Mouse (Mus musculus): Measurements from ENCODE around the gene Fam53b. TPM values are rescaled to one million over a fixed set of nuclear protein-coding genes. Genes with fewer than 3 reads are reported as not detected.

Gene Fam53b
- polyA plus RNA-seq, 1 experiment: 26.5 TPM

DNA sequence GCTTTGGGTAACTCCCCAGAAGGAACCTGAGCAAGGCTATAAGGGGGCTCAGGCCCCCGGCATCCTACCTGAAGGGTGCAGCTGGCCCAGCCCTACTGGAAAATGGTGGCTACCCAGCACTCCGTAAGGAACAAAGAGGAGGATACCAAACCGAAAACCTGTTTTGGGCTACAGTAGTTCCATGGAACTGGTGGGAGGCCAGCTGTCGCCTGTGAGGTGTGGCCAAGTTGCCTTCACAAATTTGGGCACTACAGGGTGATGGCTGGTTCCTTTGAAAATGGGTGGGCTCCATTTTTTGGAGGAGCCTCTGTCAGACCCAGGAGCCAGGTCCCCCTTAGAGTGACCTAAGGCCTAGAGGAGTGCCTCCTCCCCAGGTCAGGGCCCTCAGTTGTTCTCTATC lies 98.4 kb downstream of the Fam53b start:
- TF ChIP-seq MYOD1 (IDR thresholded peaks at IDR 0.05; ENCODE audit: control insufficient read depth in 1 of 3, insufficient read length in 2 of 3, low read depth in 2 of 3) (peak in 2 of 3 experiments; percentile 36 to 61), SRF (IDR thresholded peaks at IDR 0.05; ENCODE audit: control insufficient read depth, insufficient read length, low read depth) (no peak), USF1 (IDR thresholded peaks at IDR 0.05; ENCODE audit: low read depth) (no peak), POLR2A (IDR thresholded peaks at IDR 0.05; ENCODE audit: insufficient read length, low read depth) (no peak), POLR2AphosphoS2 (IDR thresholded peaks at IDR 0.05; ENCODE audit: insufficient read length, low read depth) (no peak), MYOG (IDR thresholded peaks at IDR 0.05; ENCODE audit: control insufficient read depth in 1 of 3, insufficient read depth in 1 of 3, insufficient read length in 2 of 3, low read depth in 2 of 3) (peak in 1 of 3 experiments; percentile 68)
- Histone ChIP-seq H3K79me2 (ENCODE audit: control insufficient read depth, insufficient read depth) (no peaks in the 10 kb centered on the region), H3K4me3 (no peak overlapping the region), H3K27me3 (ENCODE audit: control insufficient read depth, insufficient read depth, insufficient read length) (no peaks in the 10 kb centered on the region), H3K36me3 (ENCODE audit: control insufficient read depth, insufficient read depth) (no peaks in the 10 kb centered on the region), H3K4me2 (ENCODE audit: low read depth) (peak overlapping the region; percentile 61), H3ac (ENCODE audit: control insufficient read depth, insufficient read length) (no peak overlapping the region)

DNA sequence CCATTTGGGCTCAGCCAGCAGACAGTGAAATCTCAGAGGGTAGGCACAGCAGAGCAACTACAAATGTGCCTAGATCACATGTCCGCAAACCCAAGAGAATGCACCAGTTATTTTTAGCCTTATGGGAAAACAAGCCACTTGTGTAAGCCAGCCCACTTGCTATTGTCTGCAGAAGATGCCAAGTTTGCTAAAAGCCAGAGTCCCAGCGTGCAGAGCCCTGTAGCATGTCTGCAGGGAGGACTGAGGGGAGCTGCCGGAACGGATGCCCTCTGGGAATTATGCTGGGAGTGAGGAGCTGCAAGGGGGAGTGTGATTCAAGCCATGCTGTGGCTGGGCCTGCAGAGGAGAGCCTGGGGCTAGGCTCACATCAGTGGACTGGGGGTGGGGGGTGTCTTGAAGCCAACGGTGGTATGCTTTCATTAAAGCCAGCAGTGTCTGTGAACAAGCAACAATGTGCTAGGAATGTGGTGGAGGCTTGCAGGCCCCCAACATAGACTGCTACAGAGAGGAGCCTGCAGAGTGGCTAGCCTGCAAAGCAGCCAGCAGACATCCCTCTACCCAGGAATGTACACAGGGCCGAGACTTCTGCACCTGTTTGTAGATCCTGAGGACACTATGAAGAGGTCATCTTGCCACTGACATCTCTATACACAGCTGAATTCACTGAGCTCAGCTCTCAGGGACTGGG lies 99.3 kb downstream of the Fam53b start:
- Histone ChIP-seq H3K4me2 (ENCODE audit: low read depth) (peak overlapping the region; percentile 61), H3K4me3 (no peak overlapping the region), H3ac (ENCODE audit: control insufficient read depth, insufficient read length) (no peak overlapping the region), H3K79me2 (ENCODE audit: control insufficient read depth, insufficient read depth) (no peaks in the 10 kb centered on the region), H3K36me3 (ENCODE audit: control insufficient read depth, insufficient read depth) (no peaks in the 10 kb centered on the region), H3K27me3 (ENCODE audit: control insufficient read depth, insufficient read depth, insufficient read length) (no peaks in the 10 kb centered on the region)
- peak; percentile 65 for TF ChIP-seq USF1 (IDR thresholded peaks at IDR 0.05; ENCODE audit: low read depth)
- peak in 2 of 3 experiments; percentile 32 to 41 for TF ChIP-seq MYOD1 (IDR thresholded peaks at IDR 0.05; ENCODE audit: control insufficient read depth in 1 of 3, insufficient read length in 2 of 3, low read depth in 2 of 3)
- peak in 1 of 3 experiments; percentile 55 for TF ChIP-seq MYOG (IDR thresholded peaks at IDR 0.05; ENCODE audit: control insufficient read depth in 1 of 3, insufficient read depth in 1 of 3, insufficient read length in 2 of 3, low read depth in 2 of 3)
- TF ChIP-seq REST (IDR thresholded peaks at IDR 0.05; ENCODE audit: insufficient read depth, insufficient read length): no peak
- TF ChIP-seq TCF3 (IDR thresholded peaks at IDR 0.05; ENCODE audit: insufficient read length, low read depth): no peak
- TF ChIP-seq CEBPB (IDR thresholded peaks at IDR 0.05; ENCODE audit: insufficient read depth, poor library complexity, severe bottlenecking): peak; percentile 36; the same call in 1 of the 2 replicates
- no peak for TF ChIP-seq E2F4 (IDR thresholded peaks at IDR 0.05; ENCODE audit: insufficient read depth)
- no peak for TF ChIP-seq TCF12 (IDR thresholded peaks at IDR 0.05; ENCODE audit: insufficient read depth, poor library complexity, severe bottlenecking)
- TF ChIP-seq POLR2A (IDR thresholded peaks at IDR 0.05; ENCODE audit: insufficient read length, low read depth): no peak
- TF ChIP-seq SRF (IDR thresholded peaks at IDR 0.05; ENCODE audit: control insufficient read depth, insufficient read length, low read depth): no peak
- no peak for TF ChIP-seq MAX (IDR thresholded peaks at IDR 0.05; ENCODE audit: low read depth)
- no peak for TF ChIP-seq POLR2AphosphoS2 (IDR thresholded peaks at IDR 0.05; ENCODE audit: insufficient read length, low read depth)

- Histone ChIP-seq H3K79me2 (ENCODE audit: control insufficient read depth, insufficient read depth) (no peaks in the 10 kb centered on the region), H3K4me2 (ENCODE audit: low read depth) (peak overlapping the region; percentile 61), H3K36me3 (ENCODE audit: control insufficient read depth, insufficient read depth) (no peaks in the 10 kb centered on the region), H3ac (ENCODE audit: control insufficient read depth, insufficient read length) (no peak overlapping the region), H3K27me3 (ENCODE audit: control insufficient read depth, insufficient read depth, insufficient read length) (no peaks in the 10 kb centered on the region), H3K4me3 (no peak overlapping the region)
- TF ChIP-seq SRF (IDR thresholded peaks at IDR 0.05; ENCODE audit: control insufficient read depth, insufficient read length, low read depth) (no peak), POLR2A (IDR thresholded peaks at IDR 0.05; ENCODE audit: insufficient read length, low read depth) (no peak), CEBPB (IDR thresholded peaks at IDR 0.05; ENCODE audit: insufficient read depth, poor library complexity, severe bottlenecking) (no peak), MYOG (IDR thresholded peaks at IDR 0.05; ENCODE audit: control insufficient read depth in 1 of 3, insufficient read depth in 1 of 3, insufficient read length in 2 of 3, low read depth in 2 of 3) (peak in 1 of 3 experiments; percentile 63), TCF3 (IDR thresholded peaks at IDR 0.05; ENCODE audit: insufficient read length, low read depth) (no peak), MYOD1 (IDR thresholded peaks at IDR 0.05; ENCODE audit: control insufficient read depth in 1 of 3, insufficient read length in 2 of 3, low read depth in 2 of 3) (peak in 2 of 3 experiments; percentile 32 to 54), E2F4 (IDR thresholded peaks at IDR 0.05; ENCODE audit: insufficient read depth) (no peak), POLR2AphosphoS2 (IDR thresholded peaks at IDR 0.05; ENCODE audit: insufficient read length, low read depth) (no peak), REST (IDR thresholded peaks at IDR 0.05; ENCODE audit: insufficient read depth, insufficient read length) (no peak), USF1 (IDR thresholded peaks at IDR 0.05; ENCODE audit: low read depth) (no peak), MAX (IDR thresholded peaks at IDR 0.05; ENCODE audit: low read depth) (no peak), TCF12 (IDR thresholded peaks at IDR 0.05; ENCODE audit: insufficient read depth, poor library complexity, severe bottlenecking) (no peak)
These were observed 100.1 kb downstream of the Fam53b start for GRCm38 (mm10) chr7:132713483-132714126.

- no peak overlapping the region for H3ac ChIP-seq (ENCODE audit: control insufficient read depth, insufficient read length)
- TF ChIP-seq REST (IDR thresholded peaks at IDR 0.05; ENCODE audit: insufficient read depth, insufficient read length) (no peak), MYOD1 (IDR thresholded peaks at IDR 0.05; ENCODE audit: control insufficient read depth in 1 of 3, insufficient read length in 2 of 3, low read depth in 2 of 3) (no peak), USF1 (IDR thresholded peaks at IDR 0.05; ENCODE audit: low read depth) (no peak), MYOG (IDR thresholded peaks at IDR 0.05; ENCODE audit: control insufficient read depth in 1 of 3, insufficient read depth in 1 of 3, insufficient read length in 2 of 3, low read depth in 2 of 3) (no peak), TCF3 (IDR thresholded peaks at IDR 0.05; ENCODE audit: insufficient read length, low read depth) (no peak), POLR2AphosphoS2 (IDR thresholded peaks at IDR 0.05; ENCODE audit: insufficient read length, low read depth) (no peak), POLR2A (IDR thresholded peaks at IDR 0.05; ENCODE audit: insufficient read length, low read depth) (no peak), CEBPB (IDR thresholded peaks at IDR 0.05; ENCODE audit: insufficient read depth, poor library complexity, severe bottlenecking) (no peak), MAX (IDR thresholded peaks at IDR 0.05; ENCODE audit: low read depth) (no peak), TCF12 (IDR thresholded peaks at IDR 0.05; ENCODE audit: insufficient read depth, poor library complexity, severe bottlenecking) (no peak), E2F4 (IDR thresholded peaks at IDR 0.05; ENCODE audit: insufficient read depth) (no peak), SRF (IDR thresholded peaks at IDR 0.05; ENCODE audit: control insufficient read depth, insufficient read length, low read depth) (no peak)
- H3K4me3 ChIP-seq: no peak overlapping the region
- H3K27me3 ChIP-seq (ENCODE audit: control insufficient read depth, insufficient read depth, insufficient read length): no peaks in the 10 kb centered on the region
- H3K79me2 ChIP-seq (ENCODE audit: control insufficient read depth, insufficient read depth): no peaks in the 10 kb centered on the region
- H3K4me2 ChIP-seq (ENCODE audit: low read depth): no peak overlapping the region
- no peaks in the 10 kb centered on the region for H3K36me3 ChIP-seq (ENCODE audit: control insufficient read depth, insufficient read depth)
These were observed 100.7 kb downstream of the Fam53b start for GRCm38 (mm10) chr7:132712956-132713355.
